Mouse (Mus musculus): ENCODE data around the gene Cep295nl. TPM values are rescaled to one million over a fixed set of nuclear protein-coding genes. Genes with fewer than 3 reads are reported as not detected.
A peak's percentile ranks its signal among the peaks of the same experiment; 100 is the strongest.

The Cep295nl gene
- polyA plus RNA-seq, 1 experiment from 2014 or later: 0.63 TPM

DNA sequence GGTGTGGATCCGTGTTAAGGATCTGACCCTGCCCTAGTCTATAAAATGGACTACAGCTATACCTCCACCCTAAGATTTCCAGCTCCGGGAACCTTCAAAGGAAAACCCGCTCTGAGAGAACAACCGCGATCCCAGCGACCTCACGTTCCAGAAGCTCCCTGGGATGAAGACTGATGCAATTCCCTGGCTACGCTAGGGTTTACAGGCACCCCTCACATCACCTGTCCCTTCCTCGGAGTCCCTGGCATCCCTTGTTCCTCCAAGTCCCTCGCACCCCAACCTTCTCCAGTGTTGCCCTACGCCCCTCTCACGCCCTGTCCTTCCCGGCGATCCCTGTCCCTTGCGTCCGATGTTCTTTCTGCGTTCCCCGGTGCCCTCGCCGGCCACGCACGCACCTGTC, 52.7 kb downstream of the Cep295nl start:
- DNase-seq (ENCODE audit: low spot score) (peak; percentile 5), ATAC-seq (ENCODE audit: low read depth) (no peak; the same call in 1 of the 2 replicates)
- Histone ChIP-seq H3K36me3 (ENCODE audit: control insufficient read depth, insufficient read depth, low read length) (peaks cover 31% of the 10 kb centered on the region), H3K9ac (ENCODE audit: low read depth, low read length) (peak overlapping the region; percentile 92), H3K4me1 (ENCODE audit: control insufficient read depth, insufficient read depth, low read length) (peaks cover 9% of the 10 kb centered on the region), H3K4me2 (ENCODE audit: low read depth, low read length) (peak overlapping the region; percentile 90), H3K27ac (replicated peaks; ENCODE audit: low read depth, low read length) (peak overlapping the region; percentile 84), H3K27me3 (replicated peaks; ENCODE audit: control insufficient read depth, insufficient read depth, low read length) (no peaks in the 10 kb centered on the region), H3K4me3 (ENCODE audit: low read depth, low read length) (peak overlapping the region; percentile 87), H3K9me3 (ENCODE audit: control insufficient read depth, low read length) (no peaks in the 10 kb centered on the region)
- under 1% methylated on average over 22 of the region's 22 CpGs for WGBS

DNA sequence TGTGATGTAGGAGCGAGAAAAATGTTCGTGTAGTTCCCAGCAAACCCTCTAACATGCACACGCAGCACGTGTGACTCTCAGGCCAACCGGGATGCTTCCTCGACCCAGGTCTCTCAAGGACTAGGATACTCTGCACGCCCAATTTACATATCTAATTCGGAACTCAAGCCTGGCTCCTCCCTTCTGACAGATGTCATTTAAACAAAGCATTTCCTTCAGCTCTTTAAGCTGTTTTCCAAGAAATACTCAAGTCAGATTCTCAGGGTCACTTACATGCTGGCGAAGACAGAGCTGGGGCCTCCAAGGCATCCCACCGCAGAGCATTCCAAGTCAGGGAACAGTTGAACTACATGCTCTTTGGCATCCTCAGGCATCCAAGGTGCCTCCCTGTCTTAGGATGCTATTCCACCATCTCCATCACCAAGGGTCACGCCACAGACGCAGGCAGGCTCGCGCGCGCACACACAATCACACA, 53.2 kb downstream of the Cep295nl start:
- Histone ChIP-seq H3K4me3 (ENCODE audit: low read depth, low read length) (peak overlapping the region; percentile 87), H3K27me3 (replicated peaks; ENCODE audit: control insufficient read depth, insufficient read depth, low read length) (no peaks in the 10 kb centered on the region), H3K27ac (replicated peaks; ENCODE audit: low read depth, low read length) (peak overlapping the region; percentile 84; the same call in 1 of the 2 replicates), H3K36me3 (ENCODE audit: control insufficient read depth, insufficient read depth, low read length) (peaks cover 35% of the 10 kb centered on the region), H3K4me2 (ENCODE audit: low read depth, low read length) (peak overlapping the region; percentile 90), H3K9ac (ENCODE audit: low read depth, low read length) (peak overlapping the region; percentile 92), H3K4me1 (ENCODE audit: control insufficient read depth, insufficient read depth, low read length) (peaks cover 9% of the 10 kb centered on the region), H3K9me3 (ENCODE audit: control insufficient read depth, low read length) (no peaks in the 10 kb centered on the region)
- 2% methylated on average over 16 of the region's 16 CpGs for WGBS
- DNase-seq (ENCODE audit: low spot score): peak; percentile 15
- ATAC-seq (ENCODE audit: low read depth): no peak

GRCm38 (mm10) chr11:118287573-118287972, 54.7 kb downstream of the Cep295nl start:
- H3K9ac ChIP-seq (ENCODE audit: low read depth, low read length): 0 out of 2 replicates have a peak overlapping the region, but pooled peaks have one; percentile 22
- no peak overlapping the region for H3K27ac ChIP-seq (replicated peaks; ENCODE audit: low read depth, low read length)
- ATAC-seq (ENCODE audit: low read depth) (no peak), DNase-seq (ENCODE audit: low spot score) (no peak)
- no peaks in the 10 kb centered on the region for H3K27me3 ChIP-seq (replicated peaks; ENCODE audit: control insufficient read depth, insufficient read depth, low read length)
- H3K36me3 ChIP-seq (ENCODE audit: control insufficient read depth, insufficient read depth, low read length): peaks cover 50% of the 10 kb centered on the region
- H3K4me2 ChIP-seq (ENCODE audit: low read depth, low read length): no peak overlapping the region
- no peaks in the 10 kb centered on the region for H3K9me3 ChIP-seq (ENCODE audit: control insufficient read depth, low read length)
- no peak overlapping the region for H3K4me3 ChIP-seq (ENCODE audit: low read depth, low read length)
- H3K4me1 ChIP-seq (ENCODE audit: control insufficient read depth, insufficient read depth, low read length): peaks cover 9% of the 10 kb centered on the region
- WGBS: 91% methylated on average over 9 of the region's 9 CpGs

GRCm38 (mm10) chr11:118286434-118286833, 55.9 kb downstream of the Cep295nl start:
- Histone ChIP-seq H3K27ac (replicated peaks; ENCODE audit: low read depth, low read length) (no peak overlapping the region), H3K36me3 (ENCODE audit: control insufficient read depth, insufficient read depth, low read length) (peaks cover 62% of the 10 kb centered on the region), H3K4me1 (ENCODE audit: control insufficient read depth, insufficient read depth, low read length) (peaks cover 9% of the 10 kb centered on the region), H3K4me2 (ENCODE audit: low read depth, low read length) (no peak overlapping the region), H3K9me3 (ENCODE audit: control insufficient read depth, low read length) (no peaks in the 10 kb centered on the region), H3K9ac (ENCODE audit: low read depth, low read length) (no peak overlapping the region), H3K27me3 (replicated peaks; ENCODE audit: control insufficient read depth, insufficient read depth, low read length) (no peaks in the 10 kb centered on the region), H3K4me3 (ENCODE audit: low read depth, low read length) (no peak overlapping the region)
- DNase-seq (ENCODE audit: low spot score): no peak
- WGBS: 92% methylated on average over 9 of the region's 9 CpGs
- no peak for ATAC-seq (ENCODE audit: low read depth)

DNA sequence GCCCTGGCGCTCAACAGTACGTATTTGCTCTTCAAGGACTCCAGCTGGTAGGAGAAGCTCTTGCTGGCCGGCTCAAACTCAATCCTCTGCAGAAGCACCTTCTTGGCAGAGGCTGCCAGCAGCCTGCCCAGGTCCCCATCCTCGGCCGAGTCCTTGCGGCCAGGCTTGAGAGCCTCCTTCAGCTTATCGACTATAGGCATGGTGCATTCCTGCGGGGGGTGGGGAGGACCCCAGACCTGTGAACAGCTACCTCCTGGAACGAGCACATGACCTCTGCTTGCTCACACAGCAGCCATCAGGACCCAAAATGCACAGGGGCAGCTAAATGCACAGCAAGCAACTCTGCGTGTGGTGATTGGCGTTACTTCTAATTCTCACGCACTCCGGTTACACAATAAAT, 56.5 kb downstream of the Cep295nl start:
- no peak overlapping the region for H3K4me2 ChIP-seq (ENCODE audit: low read depth, low read length)
- ATAC-seq (ENCODE audit: low read depth) (no peak), DNase-seq (ENCODE audit: low spot score) (no peak)
- H3K4me1 ChIP-seq (ENCODE audit: control insufficient read depth, insufficient read depth, low read length): peaks cover 9% of the 10 kb centered on the region
- H3K27ac ChIP-seq (replicated peaks; ENCODE audit: low read depth, low read length): no peak overlapping the region
- WGBS: 95% methylated on average over 13 of the region's 13 CpGs
- H3K4me3 ChIP-seq (ENCODE audit: low read depth, low read length): no peak overlapping the region
- H3K27me3 ChIP-seq (replicated peaks; ENCODE audit: control insufficient read depth, insufficient read depth, low read length): no peaks in the 10 kb centered on the region
- peaks cover 68% of the 10 kb centered on the region for H3K36me3 ChIP-seq (ENCODE audit: control insufficient read depth, insufficient read depth, low read length)
- no peak overlapping the region for H3K9ac ChIP-seq (ENCODE audit: low read depth, low read length)
- no peaks in the 10 kb centered on the region for H3K9me3 ChIP-seq (ENCODE audit: control insufficient read depth, low read length)

Other genes with a start within 250 kb of the Cep295nl start
- gene Dnah17, start 211.9 kb downstream of the Cep295nl start, polyA plus RNA-seq (2014; fragmentation: Nextera tagmentation; extraction: Ambion mirVana): 0.06 and 0.09 TPM in 2 replicates
- 11.4 and 12.5 TPM in 2 replicates for gene Cyth1, start 93.9 kb downstream of the Cep295nl start, polyA plus RNA-seq (2014; fragmentation: Nextera tagmentation; extraction: Ambion mirVana)
- gene Usp36, start 52.3 kb downstream of the Cep295nl start, polyA plus RNA-seq (2014; fragmentation: Nextera tagmentation; extraction: Ambion mirVana): 15.9 and 16.1 TPM in 2 replicates
- gene Timp2, start 13.2 kb upstream of the Cep295nl start, polyA plus RNA-seq (2014; fragmentation: Nextera tagmentation; extraction: Ambion mirVana): 182 and 196 TPM in 2 replicates
- gene Lgals3bp, start 59.6 kb upstream of the Cep295nl start, polyA plus RNA-seq (2014; fragmentation: Nextera tagmentation; extraction: Ambion mirVana): 11.8 and 14.2 TPM in 2 replicates
- 30.8 and 30.9 TPM in 2 replicates for gene Cant1, start 76.6 kb upstream of the Cep295nl start, polyA plus RNA-seq (2014; fragmentation: Nextera tagmentation; extraction: Ambion mirVana)
- 14.3 and 15.9 TPM in 2 replicates for gene C1qtnf1, start 85.7 kb upstream of the Cep295nl start, polyA plus RNA-seq (2014; fragmentation: Nextera tagmentation; extraction: Ambion mirVana)
- gene Engase, start 134.3 kb upstream of the Cep295nl start, polyA plus RNA-seq (2014; fragmentation: Nextera tagmentation; extraction: Ambion mirVana): 6.0 and 7.6 TPM in 2 replicates

All from embryonic facial prominence, embryonic 14.5 days (tissue).